Mouse (Mus musculus): ENCODE results near the gene Gm48552.

Gene Gm48552

GRCm38 (mm10) chr10:81387716-81388115, 1.1 kb upstream of the Gm48552 start:
- DNase-seq (ENCODE audit: low spot score), result no peak

DNA sequence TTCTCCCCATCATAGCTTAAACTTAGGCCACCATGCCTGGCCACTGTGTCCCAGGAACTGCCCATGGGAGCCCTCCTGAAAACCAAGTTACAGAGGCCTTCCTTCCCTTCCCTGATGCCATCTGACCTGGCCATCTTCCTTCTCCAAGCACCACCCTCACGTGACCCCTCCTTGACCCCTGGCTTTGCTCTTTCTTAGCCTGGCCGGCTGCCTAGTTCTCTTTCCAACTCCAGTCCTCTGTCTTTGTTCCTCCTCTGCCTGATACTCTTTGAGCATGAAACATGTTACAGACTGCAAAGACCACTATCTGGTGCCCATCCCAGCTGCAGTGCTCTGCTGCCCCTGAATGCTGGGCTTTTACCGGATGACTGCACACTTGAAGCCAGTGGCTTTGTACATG, 568 bp downstream of the Gm48552 start:
- DNase-seq (ENCODE audit: low spot score), result no peak

- DNase-seq (ENCODE audit: low spot score), result peak; percentile 58
These were observed 1.2 kb downstream of the Gm48552 start for GRCm38 (mm10) chr10:81389801-81390677.

GRCm38 (mm10) chr10:81390678-81390965, 1.8 kb downstream of the Gm48552 start:
- DNase-seq (ENCODE audit: low spot score), result no peak

GRCm38 (mm10) chr10:81392270-81392669, 3.5 kb downstream of the Gm48552 start:
- no peak for DNase-seq (ENCODE audit: low spot score)

GRCm38 (mm10) chr10:81392781-81393185, 4.0 kb downstream of the Gm48552 start, which contains the start of gene Smim24:
Smim24 (plus strand) TSS chr10:81393051.
- no peak for DNase-seq (ENCODE audit: low spot score)

- peak; percentile 67 for DNase-seq (ENCODE audit: low spot score)
These were observed 4.8 kb downstream of the Gm48552 start for GRCm38 (mm10) chr10:81393456-81394063.

GRCm38 (mm10) chr10:81395127-81395526, 6.3 kb downstream of the Gm48552 start:
- peak; percentile 88 for DNase-seq (ENCODE audit: low spot score)

DNA sequence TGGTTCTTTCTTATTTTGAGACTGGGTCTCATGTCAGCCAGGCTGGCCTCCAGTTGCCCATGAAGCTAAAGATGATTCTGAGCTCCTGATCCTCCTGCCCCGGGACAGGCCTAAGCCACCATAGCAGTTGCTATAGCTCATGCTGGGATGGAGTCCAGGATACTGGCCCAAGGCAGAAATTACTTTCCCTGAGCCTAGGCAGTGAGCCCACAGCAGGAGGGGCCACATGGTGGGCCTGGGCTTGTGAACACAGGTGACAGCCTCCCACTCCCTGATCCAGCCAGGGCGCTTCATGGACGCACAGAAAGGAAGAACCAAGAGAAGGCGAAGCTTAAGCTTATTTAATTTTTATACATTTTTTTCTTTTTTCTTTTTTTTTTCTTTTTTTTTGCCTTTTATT, 7.1 kb downstream of the Gm48552 start:
- DNase-seq (ENCODE audit: low spot score), result no peak

DNA sequence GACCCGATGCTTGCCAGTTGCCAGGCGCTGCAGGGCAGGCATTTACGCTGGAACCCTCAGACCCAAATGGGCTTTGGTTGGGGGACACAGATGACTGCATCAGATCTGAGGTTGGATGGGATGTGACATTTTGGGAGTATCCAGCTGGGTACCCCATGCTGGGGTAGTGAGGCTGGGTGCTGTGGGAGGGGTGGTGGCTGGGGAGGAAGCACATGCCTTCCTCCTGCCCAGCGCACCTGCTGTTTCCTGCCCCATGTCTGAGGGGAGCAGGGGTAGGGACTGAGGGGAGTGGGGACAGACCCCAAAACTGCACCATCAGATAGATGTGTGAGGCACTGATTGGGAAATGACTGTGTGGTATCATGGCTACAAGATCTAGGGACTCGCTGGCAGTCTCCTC, 7.9 kb downstream of the Gm48552 start:
- no peak for DNase-seq (ENCODE audit: low spot score)

GRCm38 (mm10) chr10:81399296-81399695, 10.5 kb downstream of the Gm48552 start:
- no peak for DNase-seq (ENCODE audit: low spot score)

DNA sequence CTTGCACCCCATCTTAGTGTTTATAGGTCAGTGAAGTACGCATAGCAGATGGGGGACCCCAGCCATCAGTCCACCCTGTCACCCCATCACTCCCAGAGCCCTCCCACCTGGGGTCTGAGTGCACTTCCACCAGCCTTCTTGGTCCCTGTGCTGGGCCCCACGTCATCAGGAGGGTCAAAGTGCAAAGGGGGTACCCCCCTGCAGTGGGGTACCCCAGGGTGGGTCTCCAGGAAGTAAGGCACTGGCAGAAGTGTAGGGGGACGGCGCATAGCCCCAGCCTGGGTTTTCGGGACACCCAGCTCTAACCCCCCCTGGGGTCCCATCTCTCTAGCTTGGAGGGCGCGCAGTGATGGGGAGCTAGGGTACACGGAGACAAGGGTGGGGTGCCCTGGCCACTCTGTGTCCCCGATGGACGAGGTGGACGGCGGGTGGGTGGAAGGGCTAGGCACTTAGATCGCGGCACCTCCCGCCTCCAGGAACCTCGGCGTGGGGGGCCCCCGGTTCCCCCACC, 11.0 kb downstream of the Gm48552 start:
- DNase-seq (ENCODE audit: low spot score), result no peak

- no peak for DNase-seq (ENCODE audit: low spot score)
These were observed 11.8 kb downstream of the Gm48552 start for GRCm38 (mm10) chr10:81400371-81401204.

DNA sequence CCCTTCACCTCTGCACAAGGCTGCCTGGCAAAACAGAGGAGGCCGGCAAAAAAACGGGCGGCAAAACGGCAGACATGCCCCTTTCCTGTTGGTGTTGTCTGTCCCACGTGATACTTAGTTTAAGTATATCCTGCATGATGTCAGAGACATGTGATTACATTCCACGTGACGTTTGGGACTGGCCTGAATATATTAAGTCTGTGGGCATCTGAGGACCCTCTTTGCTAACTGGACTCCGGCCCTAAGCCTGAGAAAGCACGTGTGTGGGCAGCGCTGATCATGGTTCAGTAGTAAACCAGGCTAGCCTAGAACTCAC, 12.4 kb downstream of the Gm48552 start:
- DNase-seq (ENCODE audit: low spot score), result peak; percentile 59

DNA sequence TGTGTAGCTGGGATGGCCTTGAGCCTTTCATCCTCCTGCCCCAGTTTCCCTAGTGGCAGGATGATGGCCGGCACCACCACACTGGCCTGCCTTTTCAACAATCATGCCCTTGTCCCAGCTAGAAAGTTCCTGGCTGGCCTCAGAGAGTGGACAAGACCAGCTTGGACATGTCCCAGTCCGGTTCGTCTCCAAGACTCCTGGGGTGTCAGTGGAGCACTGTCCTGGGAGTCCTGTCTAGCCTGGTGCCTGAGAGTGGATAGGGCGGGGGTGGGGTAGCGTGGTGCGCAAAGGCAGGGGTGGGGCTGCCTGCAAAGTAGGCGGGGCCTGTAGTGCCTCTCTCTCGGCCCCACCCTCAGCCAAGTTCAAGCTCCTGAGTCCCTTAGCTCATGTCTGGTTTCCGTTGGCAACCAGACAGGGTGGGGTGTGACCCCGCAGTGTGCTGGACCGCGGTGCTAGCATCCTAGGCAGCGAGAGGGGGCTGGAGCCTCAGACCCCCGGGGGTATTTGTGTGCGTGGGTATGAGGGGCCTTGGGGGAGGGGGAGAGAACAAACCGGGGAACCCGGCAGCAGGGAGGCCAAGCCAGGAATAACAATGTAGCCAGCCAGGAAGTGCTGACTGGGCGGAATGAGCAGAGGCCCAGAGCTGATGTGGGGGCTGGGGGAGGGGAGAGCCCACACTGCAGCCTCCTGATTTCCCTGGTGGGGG, 12.9 kb downstream of the Gm48552 start:
- DNase-seq (ENCODE audit: low spot score), result peak; percentile 66

- DNase-seq (ENCODE audit: low spot score), result no peak
These were observed 13.5 kb downstream of the Gm48552 start for GRCm38 (mm10) chr10:81402227-81402765.

GRCm38 (mm10) chr10:81403511-81403910, 14.7 kb downstream of the Gm48552 start:
- DNase-seq (ENCODE audit: low spot score), result no peak

DNA sequence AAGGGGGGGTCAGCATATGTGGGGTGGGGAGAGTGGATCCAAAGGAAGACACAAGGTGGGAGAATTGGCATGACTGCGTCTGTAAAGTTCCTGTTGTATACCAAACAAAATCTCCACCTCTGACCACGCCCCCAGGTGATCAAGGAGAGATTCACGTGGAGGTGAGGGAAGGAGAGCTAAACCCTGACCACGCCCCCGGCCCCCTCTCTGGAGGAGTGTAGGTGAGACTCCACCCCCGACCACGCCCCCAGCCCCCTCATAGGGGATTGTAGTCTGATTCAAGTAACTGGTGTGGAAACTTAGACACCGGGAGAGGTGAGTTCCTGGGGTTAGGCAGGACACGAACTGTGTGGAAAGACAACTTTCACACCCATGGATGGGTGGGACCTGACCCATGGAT, 15.3 kb downstream of the Gm48552 start:
- DNase-seq (ENCODE audit: low spot score), result no peak

DNA sequence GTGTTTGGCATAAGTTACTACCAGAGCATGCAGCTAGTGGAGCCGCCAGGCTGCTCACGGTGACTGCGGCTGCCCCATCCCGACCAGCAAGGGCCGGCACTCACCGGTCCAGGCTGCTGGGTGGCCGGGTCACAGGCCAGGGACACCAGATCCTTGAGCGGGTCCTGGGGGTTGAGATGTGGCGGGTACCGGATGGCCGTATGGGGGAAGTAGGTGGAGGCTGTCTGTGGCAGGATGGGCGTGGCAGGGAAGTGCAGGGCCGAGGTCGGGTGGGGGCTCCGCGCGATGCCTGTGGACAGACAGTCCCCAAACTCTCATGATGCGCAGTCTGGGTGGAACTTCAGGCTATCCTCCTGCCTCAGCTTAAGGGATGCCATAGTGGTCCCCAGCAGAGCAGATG, 15.9 kb downstream of the Gm48552 start:
- no peak for DNase-seq (ENCODE audit: low spot score)

- DNase-seq (ENCODE audit: low spot score), result no peak
These were observed 16.9 kb downstream of the Gm48552 start for GRCm38 (mm10) chr10:81405588-81406201.
